Mouse (Mus musculus): ENCODE results near the gene Cep89.

Gene Cep89

DNA sequence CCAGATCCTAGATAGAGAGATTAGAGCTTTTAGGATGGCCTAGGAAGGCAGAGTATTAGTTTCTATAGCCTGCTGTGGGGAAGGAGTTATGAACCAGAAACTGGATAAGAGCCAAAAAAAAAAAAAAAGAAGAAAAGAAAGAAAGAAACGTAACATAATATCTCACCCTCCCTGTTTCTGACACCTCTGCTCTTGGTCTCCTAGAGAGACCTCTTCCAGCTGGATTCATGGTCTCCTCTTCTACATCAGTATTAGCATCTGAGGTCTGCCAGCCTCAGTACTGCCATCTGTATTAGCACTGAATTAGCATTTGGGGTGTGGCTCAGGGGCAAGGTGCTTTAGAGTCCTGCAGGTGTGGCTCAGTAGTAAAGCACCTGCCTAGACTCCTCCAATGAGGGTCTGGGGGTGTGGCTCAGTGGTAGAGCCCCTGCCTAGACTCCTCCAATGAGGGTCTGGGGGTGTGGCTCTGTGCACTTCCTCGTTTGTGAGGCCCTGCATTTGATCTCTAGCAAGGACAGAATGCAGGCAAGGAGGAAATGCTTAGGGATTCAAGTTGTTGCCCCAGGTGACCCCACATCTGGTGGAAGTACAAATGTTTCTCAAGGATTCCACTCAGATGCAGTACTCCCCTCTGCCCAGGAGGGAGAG is 14.0 kb upstream of the Cep89 start:
- WGBS, result 55% methylated on average over 2 of the region's 2 CpGs

DNA sequence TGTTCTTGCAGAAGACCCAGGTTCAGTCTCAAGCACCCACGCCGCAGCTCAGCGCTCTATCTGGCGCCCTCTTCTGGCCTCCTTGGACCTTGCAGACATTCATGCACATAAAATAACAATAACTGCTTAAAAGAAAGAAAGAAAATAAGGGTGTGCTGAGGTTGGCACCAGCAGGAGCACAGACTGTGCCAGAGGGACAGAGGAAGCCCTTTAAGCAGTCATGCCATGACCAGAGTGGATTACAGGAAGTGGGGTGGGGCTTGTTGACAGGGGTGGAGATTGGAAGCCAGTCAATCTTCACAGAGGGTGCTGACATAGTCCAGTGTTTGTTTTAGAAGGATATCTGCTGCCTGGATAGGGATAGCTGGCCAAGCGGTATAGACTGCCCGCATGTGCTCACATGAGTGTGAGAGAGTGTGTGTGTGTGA is 10.3 kb upstream of the Cep89 start:
- WGBS, result 57% methylated on average over 6 of the region's 6 CpGs

DNA sequence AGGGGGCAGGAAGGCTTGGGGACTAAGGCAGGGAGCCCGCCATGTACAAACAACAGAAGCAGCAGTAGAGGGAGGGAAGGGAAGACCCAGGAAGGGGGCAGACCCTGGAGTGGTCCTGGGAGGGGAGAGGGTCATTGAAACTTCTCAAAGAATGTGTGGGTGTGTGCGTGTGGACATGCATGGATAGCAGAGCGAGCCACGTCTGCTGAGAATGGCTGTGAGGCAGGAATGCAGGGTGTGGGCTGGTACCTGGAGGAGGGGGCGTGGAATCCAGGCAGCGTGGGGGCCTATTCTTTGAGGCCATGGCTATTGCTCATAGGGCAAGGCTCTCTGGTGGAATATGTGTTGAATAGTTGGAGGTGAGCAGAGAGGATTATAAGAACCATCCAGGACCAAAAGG is 8.1 kb upstream of the Cep89 start:
- WGBS, result 74% methylated on average over 6 of the region's 6 CpGs

DNA sequence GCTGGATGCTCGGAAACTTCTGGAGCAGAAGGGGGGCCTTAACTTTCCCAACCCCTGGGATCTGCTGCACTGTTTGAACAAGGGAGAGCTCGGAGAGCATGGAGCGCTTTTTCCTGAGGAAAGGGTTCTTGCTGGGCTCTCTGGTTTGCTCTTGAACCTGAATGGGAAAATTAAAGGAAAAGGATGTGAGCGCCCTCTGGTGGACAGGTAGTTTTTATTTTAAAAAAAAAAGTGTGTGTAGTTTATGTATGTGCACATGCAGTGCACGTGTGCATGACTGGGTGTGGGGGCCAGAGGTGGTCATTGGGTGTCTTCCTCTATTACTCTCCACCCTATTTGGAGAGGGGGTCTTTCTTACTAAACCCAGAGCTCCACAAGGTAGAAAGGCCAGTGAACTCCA is 3.9 kb upstream of the Cep89 start:
- 66% methylated on average over 5 of the region's 5 CpGs for whole genome bisulfite sequencing

DNA sequence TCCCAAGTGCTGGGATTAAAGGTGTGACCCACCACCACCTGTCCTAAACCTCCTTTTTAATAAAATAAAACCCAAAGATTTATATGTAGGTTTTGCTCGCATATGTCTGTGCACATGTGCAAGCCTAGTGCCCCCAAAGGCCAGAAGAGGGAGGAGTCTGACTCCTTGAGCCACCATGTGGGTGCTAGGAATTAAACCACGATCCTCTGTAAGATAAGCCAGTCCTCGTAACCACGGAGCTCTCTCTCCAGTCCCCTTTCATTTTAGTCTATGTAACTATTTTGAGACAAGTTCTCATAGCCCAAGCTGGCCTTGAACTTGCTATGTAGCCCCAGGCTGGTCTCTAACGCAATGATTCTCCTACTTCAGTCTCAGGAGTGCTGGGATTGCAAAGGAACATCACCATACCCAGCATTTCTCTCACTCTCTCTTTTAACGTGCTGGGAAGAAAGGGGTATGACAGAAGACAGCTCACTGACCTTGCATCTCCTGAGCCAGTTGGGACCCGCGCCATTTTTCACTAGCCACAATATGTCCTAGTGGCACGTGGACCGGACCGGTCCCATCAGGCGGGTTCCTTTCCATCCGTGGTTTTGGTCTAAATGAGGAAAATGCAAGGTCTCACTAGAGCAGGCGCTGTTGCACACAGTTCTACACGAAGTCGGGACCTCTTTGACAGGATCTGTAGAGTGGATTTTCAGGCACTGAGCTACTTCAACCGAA is 940 bp upstream of the Cep89 start:
- WGBS, result 12% methylated on average over 17 of the region's 17 CpGs

DNA sequence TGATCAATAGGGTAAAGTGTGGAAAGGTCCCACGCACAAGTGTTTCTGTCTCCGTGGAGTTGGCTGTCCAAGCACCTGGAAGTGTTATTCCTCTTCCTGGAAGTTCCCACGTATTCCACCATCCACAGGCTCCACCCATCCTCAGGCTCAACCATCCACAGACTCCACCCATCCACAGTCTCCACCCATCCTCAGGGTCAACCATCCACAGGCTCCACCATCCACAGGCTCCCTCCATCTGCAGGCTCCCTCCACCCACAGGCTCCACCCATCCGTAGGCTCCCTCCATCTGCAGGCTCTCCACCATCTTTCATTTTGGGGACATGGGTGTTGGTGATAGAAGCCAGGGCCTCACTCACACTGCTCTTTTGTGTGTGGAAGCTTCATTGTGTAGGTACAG is 4.3 kb downstream of the Cep89 start:
- WGBS, result 82% methylated on average over 4 of the region's 4 CpGs

DNA sequence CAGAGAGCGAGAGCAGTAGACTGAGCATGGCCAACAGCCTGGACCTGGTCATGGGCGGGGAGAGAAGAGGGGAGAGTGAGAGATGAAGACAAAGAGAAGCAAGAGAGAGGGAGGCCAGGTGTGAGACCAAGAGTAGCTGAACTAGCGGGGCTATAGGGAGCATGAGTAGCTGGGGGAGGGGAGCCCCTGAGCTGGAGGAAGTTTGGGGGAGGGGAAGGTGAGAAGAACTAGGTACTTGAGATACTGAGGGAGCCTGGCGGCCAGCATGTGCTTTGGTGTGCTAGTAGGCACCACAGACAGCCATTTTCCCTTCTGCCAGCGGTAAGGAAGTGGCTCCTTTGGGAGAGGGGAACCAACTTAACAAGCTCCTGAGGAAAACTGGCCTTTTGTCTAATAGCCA is 18.4 kb downstream of the Cep89 start:
- 94% methylated on average over 5 of the region's 5 CpGs for WGBS

DNA sequence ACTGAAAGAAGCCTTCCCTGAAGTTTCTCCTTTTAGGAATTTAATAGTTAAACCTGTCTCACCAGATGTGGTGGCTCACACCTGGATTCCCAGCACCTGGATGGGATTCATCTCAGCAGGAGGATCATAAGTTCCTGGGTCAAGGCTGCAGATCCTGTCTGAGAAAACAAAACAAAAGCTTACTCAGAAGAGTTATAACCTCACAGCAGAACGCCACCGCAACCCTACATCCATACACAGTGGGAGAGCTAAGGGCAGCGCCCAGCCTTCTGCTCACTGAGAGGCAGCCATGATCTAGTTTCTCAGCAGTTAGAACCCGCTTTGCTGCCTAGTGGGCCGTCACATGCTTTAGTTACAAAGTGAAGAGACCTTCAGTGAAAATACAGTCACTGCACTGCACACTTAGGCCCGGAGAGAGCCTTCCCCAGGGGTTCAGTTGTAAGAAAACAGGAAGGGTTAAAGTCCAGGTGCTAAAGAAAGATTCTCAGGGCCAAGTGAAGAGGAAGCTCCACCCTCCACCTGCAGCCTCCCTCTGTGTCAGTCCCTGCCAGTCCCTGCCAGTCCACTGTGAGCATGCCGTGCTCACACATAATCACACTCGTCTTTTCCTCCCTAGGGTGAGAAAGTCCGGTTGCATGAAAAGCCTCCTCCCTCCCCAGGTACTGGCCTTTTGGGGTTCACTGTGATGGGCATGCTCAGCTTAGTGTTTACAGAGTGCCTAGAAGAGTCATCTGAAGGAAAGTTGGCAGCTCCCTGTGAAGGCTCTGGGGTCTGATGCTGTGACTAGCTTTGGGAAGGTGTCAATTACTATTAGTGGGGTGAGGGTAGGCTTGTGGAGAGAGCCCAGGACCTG is 19.2 kb downstream of the Cep89 start:
- 89% methylated on average over 9 of the region's 9 CpGs for WGBS

DNA sequence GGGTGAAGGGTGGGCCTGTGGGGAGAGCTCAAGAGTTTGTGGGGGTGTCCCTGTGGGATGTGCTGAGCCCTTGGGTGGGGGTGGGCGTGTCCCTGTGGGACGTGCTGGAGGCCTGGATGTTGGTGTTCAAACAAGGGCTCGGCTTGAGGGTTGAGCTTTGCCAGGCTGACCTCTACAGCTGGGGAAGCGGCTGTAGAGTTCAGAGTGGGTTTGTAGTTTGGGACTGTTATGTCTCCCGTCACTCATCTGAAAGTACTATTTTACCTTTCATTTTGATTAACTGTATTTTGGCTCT is 19.8 kb downstream of the Cep89 start:
- 88% methylated on average over 5 of the region's 5 CpGs for WGBS

DNA sequence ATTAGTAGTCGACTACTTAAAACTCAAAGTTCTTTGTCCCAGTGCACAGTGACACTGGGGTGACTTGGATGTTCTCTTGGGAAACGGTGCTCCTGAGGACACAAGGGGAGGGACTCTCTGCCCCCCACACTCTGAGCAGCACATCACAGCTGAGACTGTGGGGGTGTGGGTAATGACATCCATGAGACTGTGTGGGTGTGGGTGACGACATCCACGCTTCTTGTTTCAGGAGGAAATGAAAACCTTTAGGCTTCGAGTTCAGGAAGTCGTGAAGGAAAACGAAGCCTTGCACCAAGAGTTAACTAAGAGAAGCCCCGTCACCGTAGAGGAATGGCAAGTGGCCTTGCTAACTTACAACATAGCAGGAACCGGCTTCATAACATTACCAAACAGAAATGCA is 26.2 kb downstream of the Cep89 start:
- WGBS, result 83% methylated on average over 10 of the region's 10 CpGs

DNA sequence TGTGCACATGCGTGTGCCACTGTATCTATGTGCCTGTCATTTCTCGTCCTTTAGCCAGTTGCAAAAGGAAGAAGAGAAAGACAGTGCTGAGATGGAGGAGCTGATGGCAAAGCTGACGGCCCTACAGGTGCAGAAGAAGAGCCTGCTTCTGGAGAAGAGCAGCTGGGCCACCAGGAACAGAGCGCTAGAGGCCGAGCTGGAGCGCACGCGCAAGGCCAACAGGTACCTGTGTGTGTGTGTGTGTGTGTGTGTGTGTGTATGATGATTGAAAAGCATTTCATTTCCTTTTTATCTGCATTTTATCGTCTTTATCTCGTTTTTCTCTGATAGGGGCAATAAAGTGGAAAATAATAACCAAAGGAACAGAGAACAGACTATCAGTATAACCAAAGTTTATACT is 31.3 kb downstream of the Cep89 start:
- 94% methylated on average over 10 of the region's 10 CpGs for WGBS

DNA sequence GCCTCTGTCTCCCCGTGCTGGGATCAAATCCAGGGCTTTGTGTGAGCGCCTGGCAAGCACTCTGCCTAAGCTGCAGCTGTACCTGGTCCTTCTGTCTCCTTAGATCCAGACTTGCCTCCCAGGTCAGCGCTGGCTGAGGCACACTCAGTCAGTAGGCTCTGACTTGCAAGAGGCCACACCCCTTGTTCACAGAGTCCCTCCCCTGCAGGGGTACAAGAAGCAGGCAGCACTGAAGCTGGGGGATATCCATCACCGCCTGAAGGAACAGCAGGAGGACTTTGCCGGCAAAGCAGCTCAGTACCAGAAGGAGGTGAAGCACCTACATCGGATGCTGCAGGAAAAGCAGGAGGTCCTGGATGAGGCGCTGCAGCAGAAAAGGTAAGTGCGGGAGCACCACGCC is 38.4 kb downstream of the Cep89 start:
- 84% methylated on average over 9 of the region's 9 CpGs for WGBS

DNA sequence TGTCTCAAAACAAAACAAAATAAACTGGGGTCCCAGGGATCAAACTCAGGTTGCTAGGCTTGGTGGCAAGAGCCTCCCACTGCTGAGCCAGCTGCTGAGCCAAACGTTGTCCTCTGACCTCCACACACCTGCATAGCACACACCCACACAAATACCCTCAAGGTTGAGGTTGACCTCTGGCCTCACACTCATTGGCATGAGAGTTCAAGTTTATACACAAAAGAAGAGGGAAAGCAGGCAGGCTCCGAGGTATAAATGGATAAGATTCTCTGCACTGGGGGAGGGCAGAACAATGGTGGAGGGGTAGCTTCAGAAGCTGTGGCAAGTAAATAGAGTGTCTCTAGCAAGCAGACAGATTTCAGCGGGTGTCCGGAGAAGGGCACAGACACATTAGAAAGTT is 50.7 kb downstream of the Cep89 start:
- WGBS, result 59% methylated on average over 4 of the region's 4 CpGs

DNA sequence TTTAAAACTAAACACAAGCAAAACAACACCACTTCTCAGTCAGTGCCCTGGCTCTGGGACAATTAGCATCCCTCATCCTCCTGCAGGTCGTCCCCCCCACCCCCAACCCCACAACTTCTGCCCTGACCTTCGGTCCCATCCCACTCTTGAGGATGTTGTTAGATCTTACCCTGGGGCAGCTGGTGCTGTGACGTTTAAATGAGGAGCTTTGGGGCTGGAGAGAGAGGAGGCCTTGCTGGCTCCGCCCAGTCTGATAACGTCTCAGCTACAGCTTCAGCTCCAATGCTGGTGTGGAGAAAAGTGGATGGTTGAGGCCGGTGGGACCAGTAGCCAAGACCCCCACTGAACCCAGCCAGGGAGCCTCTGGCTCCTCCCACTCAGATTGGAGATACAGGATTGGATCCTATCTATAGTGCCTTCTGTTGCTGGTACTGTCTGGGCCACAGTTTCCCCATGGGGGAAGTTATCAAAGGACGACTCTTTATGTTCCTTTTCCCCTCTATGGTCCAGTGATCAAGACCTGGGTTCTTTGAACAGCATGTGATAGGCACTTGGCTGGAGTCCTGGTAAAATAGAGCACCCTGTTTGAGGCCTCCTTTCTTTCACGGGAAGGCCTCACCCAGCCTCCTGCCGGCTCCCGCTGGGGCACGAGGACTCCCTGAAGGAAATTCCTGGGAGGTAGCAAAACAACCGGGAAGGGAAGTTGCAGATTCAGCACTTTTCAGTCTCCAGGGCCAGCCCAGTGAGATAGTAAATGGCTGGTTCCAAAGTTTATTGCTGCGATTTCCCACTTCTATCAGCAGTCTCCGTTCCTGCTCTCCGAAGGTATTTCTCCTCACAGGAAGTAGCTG is 51.4 kb downstream of the Cep89 start, which contains the start of gene Slc7a9:
Gene Slc7a9, plus strand, starts transcription at position 801 of the 851 bp plus-strand sequence.
- 55% methylated on average over 15 of the region's 15 CpGs for WGBS

DNA sequence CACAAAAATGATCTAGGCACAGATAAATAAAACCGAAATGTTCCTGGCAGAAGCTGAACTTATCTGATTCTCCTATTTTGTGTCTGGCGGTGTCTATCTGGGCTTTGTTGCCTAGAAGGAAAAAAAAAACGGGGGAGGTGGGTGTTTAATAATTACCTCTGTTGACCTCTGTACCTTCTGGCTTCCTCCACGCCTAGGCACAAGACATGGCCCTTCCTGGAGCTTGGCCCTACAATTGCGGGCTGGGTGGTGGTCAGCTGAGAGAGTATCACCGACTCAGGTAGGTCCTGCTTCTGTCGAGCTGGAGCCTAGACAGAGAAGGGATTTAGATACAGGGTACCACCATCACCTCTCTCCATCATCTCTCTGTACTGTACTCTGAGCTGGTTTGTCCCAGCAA is 52.0 kb downstream of the Cep89 start:
- WGBS, result 82% methylated on average over 7 of the region's 7 CpGs

DNA sequence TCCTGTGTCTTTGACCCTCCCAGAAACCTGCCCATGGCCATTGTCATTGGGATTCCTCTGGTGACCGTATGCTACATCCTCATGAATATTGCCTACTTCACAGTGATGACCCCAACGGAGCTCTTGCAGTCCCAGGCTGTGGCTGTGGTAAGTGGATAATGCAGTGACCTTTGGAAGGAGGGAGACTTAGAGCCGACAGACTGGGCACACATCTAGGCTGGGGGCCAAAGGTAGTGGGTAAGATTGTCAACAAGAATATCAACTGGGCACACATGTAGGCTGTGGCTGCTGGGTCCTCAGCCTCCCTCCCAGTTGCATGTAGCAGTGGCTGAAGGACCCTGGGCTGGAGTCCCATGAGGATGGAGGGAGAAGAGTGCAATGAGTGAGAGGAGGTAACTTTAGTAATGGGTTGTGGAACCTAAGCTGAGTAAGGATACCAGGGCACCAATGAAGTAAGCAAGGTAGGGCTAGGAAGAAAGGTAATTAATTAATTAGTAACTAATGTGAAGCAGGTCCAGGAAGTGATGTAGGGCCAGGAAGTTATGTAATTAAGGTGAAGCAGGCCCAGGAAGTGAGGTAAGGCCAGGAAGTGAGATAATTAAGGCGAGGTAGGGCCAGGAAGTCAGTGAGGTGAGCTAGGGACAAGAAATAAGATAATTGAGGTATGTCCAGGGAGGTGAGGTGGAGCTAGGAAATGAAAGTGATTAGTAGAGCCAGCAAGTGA is 59.4 kb downstream of the Cep89 start:
- 85% methylated on average over 4 of the region's 4 CpGs for WGBS

DNA sequence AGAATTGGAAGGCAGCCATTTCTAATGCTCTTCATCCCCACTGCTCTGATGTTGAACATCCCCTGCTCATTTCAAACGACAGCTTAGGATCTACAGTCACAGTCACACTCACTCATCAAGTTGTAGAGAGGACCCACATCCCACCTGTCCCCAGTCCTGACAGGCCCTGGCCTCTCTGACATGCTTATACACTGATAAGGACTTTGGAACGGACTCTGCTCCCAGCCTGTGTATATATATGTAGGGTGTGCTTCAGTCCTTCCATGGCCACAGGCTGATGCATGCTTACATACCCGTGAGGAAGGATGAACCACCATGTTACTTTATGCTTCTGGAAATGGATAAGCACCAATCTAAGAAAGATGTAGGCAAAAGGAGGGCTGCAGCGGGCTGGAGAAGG is 64.1 kb downstream of the Cep89 start:
- 91% methylated on average over 4 of the region's 4 CpGs for WGBS

DNA sequence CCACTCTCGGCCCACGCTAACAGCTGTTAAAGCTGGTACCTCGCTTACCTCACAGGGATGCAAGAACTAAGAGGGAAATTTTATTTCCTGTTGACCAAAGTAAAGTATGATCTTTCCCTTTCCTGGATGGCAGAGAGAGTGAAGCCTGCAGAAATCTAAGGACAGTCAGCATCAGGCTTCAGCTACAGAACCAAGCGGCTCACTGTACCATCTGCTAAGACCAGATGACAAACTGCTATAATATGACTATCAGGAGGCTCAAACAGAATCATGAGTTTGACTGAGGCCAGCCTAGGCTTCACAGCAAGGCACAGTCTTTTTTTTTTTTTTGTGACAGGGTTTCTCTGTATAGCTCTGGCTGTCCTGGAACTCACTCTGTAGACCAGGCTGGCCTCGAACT is 68.2 kb downstream of the Cep89 start:
- WGBS, result 74% methylated on average over 5 of the region's 5 CpGs

DNA sequence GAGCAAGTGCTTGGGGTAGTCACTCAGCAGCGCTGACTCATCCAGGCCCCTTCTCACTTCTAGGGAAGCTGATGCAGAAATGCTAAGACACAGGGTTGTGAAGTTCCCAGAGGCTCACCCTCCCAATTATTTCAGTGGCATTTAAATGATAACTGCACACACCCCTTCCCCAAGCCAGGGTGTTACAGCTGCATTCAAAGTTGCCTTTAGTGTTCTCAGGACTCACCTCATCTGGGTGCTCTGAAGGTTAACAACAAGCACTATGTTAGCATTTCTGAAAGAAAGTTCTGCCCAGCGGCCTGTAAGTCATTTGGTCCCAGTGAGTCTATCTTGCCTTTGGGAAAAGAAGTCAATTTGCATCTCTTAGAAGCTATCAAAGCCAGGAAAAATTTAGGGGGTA is 71.0 kb downstream of the Cep89 start:
- WGBS, result 77% methylated on average over 2 of the region's 2 CpGs

DNA sequence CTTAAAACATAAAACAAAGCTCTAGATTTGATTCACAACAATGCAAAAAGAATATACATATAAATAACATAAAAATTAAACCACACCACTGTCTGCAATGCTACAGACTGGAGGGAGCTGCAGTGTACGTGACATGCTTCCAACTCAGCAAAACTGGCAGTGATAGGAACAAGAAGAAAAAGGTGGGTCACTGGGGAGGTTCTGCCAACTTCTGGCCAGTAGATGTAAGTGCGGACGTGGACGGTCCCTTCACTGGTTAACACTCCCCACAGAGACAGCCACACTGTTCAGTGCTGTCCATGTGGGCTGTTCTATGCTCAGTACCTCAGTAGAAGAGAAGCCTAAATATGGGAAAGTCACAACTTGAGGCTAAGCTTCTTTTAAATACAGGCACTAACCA is 74.0 kb downstream of the Cep89 start:
- 51% methylated on average over 4 of the region's 4 CpGs for WGBS

DNA sequence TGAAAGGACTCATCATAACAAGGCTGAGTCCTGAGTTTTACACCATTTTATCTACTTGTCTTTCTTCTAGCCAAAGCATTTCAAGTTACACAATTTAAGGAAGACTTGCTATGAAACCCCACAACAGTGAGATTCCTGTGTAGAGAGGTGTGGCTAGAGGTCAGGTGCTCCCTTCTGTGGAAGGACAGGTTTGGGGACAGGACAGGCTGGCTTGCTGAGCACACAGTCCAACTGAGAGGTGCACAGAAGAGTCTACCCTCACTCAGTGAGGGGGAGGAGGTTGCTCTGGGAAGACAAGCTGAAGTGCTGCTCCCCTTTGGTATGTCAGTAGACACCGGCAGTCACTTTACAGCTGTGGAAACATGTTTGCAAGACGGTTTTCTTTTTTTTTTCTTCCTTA is 79.6 kb downstream of the Cep89 start:
- WGBS, result 85% methylated on average over 2 of the region's 2 CpGs

Measured in cerebral cortex, adult 2 months (tissue).